Mouse (Mus musculus): Measurements from ENCODE around the gene Mrps23.

The Mrps23 gene

DNA sequence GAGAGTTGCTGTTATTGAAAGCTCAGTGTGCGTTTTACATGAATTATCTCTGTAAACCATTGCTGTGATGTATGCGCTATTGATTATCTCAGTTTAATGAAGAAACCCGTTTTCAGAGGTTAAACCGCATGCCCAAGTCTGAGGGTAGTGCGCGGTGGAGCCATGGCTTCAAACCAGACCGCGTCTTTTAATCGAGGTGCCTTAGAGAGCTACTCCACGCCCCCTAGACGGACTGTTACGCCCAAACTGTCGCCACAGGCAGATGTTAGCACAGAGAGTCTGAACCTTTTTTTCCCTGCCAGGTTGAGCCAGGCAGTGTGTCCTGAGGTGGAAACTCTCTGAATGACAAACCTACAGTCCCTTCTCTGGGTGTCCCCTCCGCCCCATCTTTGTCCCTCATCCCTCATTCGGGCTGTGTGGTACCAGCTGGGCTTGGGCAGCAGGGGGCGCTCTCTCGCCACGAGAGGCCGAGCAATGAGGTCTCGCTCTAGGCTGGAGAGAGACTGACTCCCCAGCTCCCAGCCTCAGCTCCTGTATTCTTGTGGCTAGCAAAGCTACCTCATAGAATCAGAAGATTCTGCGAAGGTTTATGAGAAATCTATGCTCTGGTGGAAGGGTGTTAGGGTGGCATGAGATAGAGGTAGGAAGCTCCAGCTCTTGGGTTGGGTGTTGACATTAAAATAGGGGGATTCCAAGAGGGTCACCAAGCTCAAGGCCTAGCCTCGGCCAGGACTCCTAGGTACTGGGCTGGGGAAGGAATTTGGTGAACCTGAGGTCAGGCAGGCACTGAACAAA lies 48.0 kb downstream of the Mrps23 start:
- DNase-seq, result peak; percentile 86

DNA sequence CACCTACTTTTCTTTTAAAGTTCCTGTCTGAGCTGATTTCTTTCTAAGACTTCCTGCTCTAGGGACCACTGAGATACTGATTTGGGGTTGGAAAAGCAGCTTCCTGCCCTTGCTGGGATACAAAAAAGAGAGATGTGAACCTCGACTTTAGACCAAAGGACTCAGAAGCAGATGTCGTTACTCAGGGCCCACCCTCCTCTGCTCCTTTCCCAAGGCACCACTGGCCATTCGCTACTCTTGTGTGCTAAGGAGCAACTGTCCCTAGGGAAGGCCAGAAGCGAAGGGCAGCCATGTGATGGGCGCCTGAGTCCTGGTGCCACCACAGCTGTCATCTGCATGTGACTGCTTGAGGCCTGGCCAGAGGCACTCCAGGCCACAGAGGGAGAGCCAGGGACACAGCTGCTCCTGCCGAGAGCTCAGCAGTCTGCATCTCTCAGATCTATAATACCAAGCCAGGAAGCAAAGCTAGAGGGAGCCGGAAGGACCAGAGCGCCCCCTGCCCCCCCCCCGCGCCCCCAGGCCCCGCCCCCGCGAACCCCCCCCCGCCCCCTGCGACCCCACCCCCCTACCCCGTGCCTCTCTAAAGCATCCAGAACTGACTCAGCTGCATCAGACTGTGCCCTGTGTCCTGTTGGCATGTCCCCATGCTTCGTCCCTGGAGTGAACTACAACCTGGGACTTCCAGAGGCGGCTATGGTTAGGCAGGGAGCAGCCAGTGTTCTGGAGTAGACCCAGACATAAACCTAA lies 48.8 kb downstream of the Mrps23 start:
- peak; percentile 84 for DNase-seq

DNA sequence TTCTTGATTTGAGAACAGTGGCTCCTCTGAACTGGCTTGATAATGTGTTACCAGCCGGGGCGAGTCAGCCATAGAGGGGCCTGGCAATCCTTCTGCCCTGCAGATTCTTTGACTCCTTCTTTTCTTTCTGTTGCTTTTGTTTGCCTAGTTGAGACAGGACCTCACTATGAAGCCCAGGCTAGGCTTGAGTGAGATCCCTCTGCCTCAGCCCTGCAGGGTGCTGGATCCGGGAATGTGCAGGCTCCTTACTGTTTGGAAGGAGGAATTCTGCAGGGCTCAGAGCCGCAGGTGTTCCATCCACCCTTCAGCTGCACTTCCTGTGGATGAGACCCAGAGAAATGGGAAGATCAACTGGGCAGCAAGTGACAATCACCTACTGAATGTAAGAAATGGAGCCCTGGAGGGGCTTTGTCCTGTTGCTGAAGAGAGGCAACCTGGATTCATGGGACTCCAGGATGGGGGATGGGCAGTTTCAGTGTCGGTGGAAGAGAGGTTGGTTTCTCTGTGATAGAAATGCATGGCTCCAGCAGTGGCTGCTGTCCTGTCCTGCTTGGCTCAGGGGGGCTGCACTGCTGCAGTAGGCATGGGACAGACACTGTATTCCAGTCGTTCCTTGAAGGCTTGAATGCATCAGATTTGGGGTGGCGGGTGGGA lies 49.5 kb downstream of the Mrps23 start:
- DNase-seq, result peak; percentile 64

DNA sequence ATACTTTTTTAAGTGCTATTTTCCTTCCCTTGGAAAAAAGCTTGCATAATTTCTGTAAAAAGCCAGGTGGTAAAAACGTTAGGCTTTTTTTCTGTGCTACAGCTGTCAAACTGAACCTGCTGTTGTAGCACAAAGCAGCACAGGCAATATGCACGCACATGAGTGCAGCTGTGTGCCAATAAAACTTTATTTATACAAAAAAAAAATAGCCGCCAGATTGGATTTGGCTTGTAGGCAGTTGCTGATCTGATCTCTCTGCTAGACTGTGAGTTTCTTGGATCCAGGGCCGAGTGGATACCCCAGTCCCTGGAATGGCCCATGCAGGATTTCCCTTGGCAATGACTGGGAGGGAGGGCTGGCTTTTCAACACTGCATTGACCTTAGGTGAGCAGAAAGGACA lies 53.5 kb downstream of the Mrps23 start:
- DNase-seq, result no peak

DNA sequence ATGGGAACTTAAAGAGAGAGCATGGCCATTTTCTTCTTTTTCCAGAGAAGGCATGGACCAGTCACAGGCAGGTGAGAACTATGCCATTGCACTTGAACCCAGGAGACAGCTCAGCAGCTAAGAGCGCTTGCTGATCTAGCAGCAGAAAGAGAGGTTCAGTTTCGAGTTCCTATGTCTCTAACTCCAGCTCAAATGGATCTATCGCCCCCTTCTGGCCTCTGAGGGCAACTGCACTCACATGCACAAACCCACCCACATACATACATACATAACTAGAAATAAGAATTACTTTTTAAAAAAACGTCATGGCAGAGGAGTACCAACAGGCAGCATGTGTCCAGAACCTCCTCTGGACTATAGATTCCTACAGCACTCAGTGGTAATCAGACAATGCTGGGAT lies 54.0 kb downstream of the Mrps23 start:
- no peak for DNase-seq

DNA sequence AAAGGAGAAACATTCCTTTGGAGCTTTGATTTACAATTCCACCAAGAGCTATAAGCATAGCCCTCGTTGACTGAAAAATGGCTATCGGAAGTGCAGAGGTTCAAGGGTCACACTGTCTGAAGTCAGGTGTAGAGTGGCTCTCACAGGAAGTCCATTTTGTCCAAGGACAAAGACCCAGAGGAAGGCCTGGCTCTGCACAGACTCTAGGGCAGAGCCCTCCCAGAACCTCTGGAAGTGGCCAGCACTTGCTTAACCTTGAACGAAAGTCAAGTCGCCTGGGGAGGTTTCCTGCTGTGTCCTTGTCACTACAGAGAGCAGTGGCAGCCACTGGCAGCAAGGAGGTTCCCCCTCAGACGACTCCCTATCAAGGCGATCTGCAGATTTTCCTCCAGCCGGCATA lies 56.3 kb downstream of the Mrps23 start:
- no peak for DNase-seq

All from retina, postnatal 1 day (tissue).